Mouse (Mus musculus): ENCODE measurements at regions not wholly inside any gene's neighbourhood (a gene's known extent, or its start where the extent isn't known, plus 50 kb on each side); places are given as distances from the start of the nearest gene placed in this dataset.

DNA sequence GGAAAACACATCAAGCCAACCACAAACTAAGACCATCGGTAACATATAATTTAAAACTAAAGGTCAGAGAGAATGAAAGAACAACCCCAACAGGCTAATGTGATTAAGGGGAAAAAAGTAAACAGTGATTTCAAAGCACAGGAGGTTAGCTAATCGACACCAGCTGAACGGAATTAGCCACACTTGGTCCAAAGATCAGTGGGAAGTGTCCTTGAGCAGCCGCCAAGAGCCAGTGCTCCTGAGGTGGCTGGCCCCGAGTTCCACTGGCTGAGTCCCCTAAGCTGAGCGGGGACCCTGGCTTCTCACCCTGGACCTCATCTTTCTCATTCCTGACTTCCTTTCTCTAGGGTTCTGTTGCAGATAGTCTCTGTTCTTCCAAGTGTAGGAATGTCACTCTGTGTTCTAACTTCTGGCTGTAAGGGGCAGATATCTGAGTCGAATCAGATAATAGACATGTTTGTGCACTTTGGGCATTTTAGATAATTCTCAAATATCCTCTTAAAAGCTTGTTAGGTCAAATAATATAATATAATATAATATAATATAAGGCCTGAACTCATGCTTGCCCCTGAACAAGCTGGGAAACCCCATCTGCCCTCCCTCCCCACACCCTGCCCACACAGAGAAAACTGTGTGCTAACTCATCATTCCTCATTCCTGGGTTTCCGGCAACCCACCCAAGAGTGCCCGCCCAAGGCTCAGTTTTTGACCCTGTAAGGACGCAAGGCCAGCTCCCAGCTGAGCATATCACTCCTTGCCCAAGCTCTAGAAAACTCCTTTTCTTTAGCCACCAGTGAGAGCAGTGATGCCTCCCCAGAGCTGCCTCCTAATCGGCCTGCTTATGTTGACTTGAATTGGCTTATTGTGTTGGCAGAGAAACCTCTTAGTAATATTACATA lies 137.3 kb upstream of the Krr1 start:
- TF ChIP-seq TAL1 (IDR thresholded peaks at IDR 0.05; ENCODE audit: low read length): no peak
- TF ChIP-seq GATA1 (IDR thresholded peaks at IDR 0.05; ENCODE audit: low read length): no peak
